Mouse (Mus musculus): ENCODE measurements around the gene Cetn4. TPM values are rescaled to one million over a fixed set of nuclear protein-coding genes. Genes with fewer than 3 reads are reported as not detected.

Gene Cetn4
- total and polyA plus RNA-seq, 3 experiments: 0.89 to 2.2 (median 1.4) TPM

GRCm38 (mm10) chr3:37282299-37282922 lies 30.1 kb downstream of the Cetn4 start:
- Histone ChIP-seq H3K4me1 (ENCODE audit: control insufficient read depth in 1 of 2, insufficient read depth in 2 of 2) (peaks cover 9 to 29% of the 10 kb centered on the region in 2 experiments), H3K4me2 (ENCODE audit: insufficient read depth, low read depth, poor library complexity, severe bottlenecking) (no peak overlapping the region), H3K27ac (ENCODE audit: insufficient read depth, low read depth) (no peak overlapping the region), H3K9ac (ENCODE audit: insufficient read depth, low read depth) (no peak overlapping the region), H3K36me3 (replicated peaks in 1 of 2; ENCODE audit: control insufficient read depth in 1 of 2, insufficient read depth in 1 of 2, low read length in 1 of 2) (no peaks in the 10 kb centered on the region), H3K27me3 (replicated peaks) (no peaks in the 10 kb centered on the region), H3K79me2 (replicated peaks; ENCODE audit: control insufficient read depth, extremely low read depth, insufficient read depth, poor library complexity, severe bottlenecking) (no peaks in the 10 kb centered on the region), H3K9me3 (replicated peaks; ENCODE audit: low read length) (no peaks in the 10 kb centered on the region), H3K4me3 (replicated peaks in 1 of 3; ENCODE audit: low read depth in 2 of 3, low read length in 2 of 3, poor library complexity in 1 of 3) (no peak overlapping the region)
- TF ChIP-seq MAFK (IDR thresholded peaks at IDR 0.05; ENCODE audit: insufficient replicate concordance, low read length): no peak
- TF ChIP-seq UBTF (IDR thresholded peaks at IDR 0.05; ENCODE audit: low read depth, low read length): no peak
- TF ChIP-seq BHLHE40 (IDR thresholded peaks at IDR 0.05; ENCODE audit: low read depth, low read length): no peak
- TF ChIP-seq ZMIZ1 (IDR thresholded peaks at IDR 0.05; ENCODE audit: low read depth, low read length): no peak
- TF ChIP-seq ZC3H11A (IDR thresholded peaks at IDR 0.05; ENCODE audit: low read depth, low read length): no peak
- no peak for TF ChIP-seq IRF4 (IDR thresholded peaks at IDR 0.05; ENCODE audit: low read depth, low read length)
- no peak for TF ChIP-seq GABPA (IDR thresholded peaks at IDR 0.05; ENCODE audit: insufficient replicate concordance, low read depth, low read length)
- no peak for TF ChIP-seq KAT2A (IDR thresholded peaks at IDR 0.05; ENCODE audit: insufficient replicate concordance, low read length)
- TF ChIP-seq EP300 (IDR thresholded peaks at IDR 0.05; ENCODE audit: low read length): no peak
- TF ChIP-seq PAX5 (IDR thresholded peaks at IDR 0.05; ENCODE audit: low read length): no peak
- dilution Hi-C loops (cut with MboI; ENCODE audit: extremely low pct_ligation_motif_present, extremely low pct_unique_long_range_greater_than_20kb, low sequenced_read_pairs): no loop called here
- DNase-seq (ENCODE audit: extremely low read depth): no peak
- in situ Hi-C loops (cut with MboI; ENCODE audit: low pct_ligation_motif_present, low pct_unique_long_range_greater_than_20kb, low sequenced_read_pairs): no loop called here

GRCm38 (mm10) chr3:37280871-37281270 lies 31.6 kb downstream of the Cetn4 start:
- in situ Hi-C loops (cut with MboI; ENCODE audit: low pct_ligation_motif_present, low pct_unique_long_range_greater_than_20kb, low sequenced_read_pairs): no loop called here
- no peaks in the 10 kb centered on the region for H3K36me3 ChIP-seq (replicated peaks in 1 of 2; ENCODE audit: control insufficient read depth in 1 of 2, insufficient read depth in 1 of 2, low read length in 1 of 2)
- dilution Hi-C loops (cut with MboI; ENCODE audit: extremely low pct_ligation_motif_present, extremely low pct_unique_long_range_greater_than_20kb, low sequenced_read_pairs): no loop called here
- no peak overlapping the region for H3K27ac ChIP-seq (ENCODE audit: insufficient read depth, low read depth)
- peak; percentile 52 for DNase-seq (ENCODE audit: extremely low read depth)
- no peaks in the 10 kb centered on the region for H3K27me3 ChIP-seq (replicated peaks)
- peak overlapping the region; percentile 24; the same call in 1 of the 2 replicates for H3K4me2 ChIP-seq (ENCODE audit: insufficient read depth, low read depth, poor library complexity, severe bottlenecking)
- no peak overlapping the region for H3K4me3 ChIP-seq (replicated peaks in 1 of 3; ENCODE audit: low read depth in 2 of 3, low read length in 2 of 3, poor library complexity in 1 of 3)
- H3K9me3 ChIP-seq (replicated peaks; ENCODE audit: low read length): no peaks in the 10 kb centered on the region
- no peak overlapping the region for H3K9ac ChIP-seq (ENCODE audit: insufficient read depth, low read depth)
- peaks cover 9 to 29% of the 10 kb centered on the region in 2 experiments for H3K4me1 ChIP-seq (ENCODE audit: control insufficient read depth in 1 of 2, insufficient read depth in 2 of 2)
- H3K79me2 ChIP-seq (replicated peaks; ENCODE audit: control insufficient read depth, extremely low read depth, insufficient read depth, poor library complexity, severe bottlenecking): no peaks in the 10 kb centered on the region
- TF ChIP-seq CHD2 (IDR thresholded peaks at IDR 0.05; ENCODE audit: low read length) (no peak), ELF1 (IDR thresholded peaks at IDR 0.05; ENCODE audit: low read depth, low read length) (peak; percentile 31; the same call in 1 of the 2 replicates), NELFE (IDR thresholded peaks at IDR 0.05; ENCODE audit: low read depth, low read length) (no peak), SIN3A (IDR thresholded peaks at IDR 0.05; ENCODE audit: low read length) (0 out of 2 replicates have a peak, but pooled peaks have one; percentile 42), CHD1 (IDR thresholded peaks at IDR 0.05; ENCODE audit: low read depth, low read length) (no peak), POLR2AphosphoS2 (IDR thresholded peaks at IDR 0.05; ENCODE audit: low read depth, low read length) (no peak), UBTF (IDR thresholded peaks at IDR 0.05; ENCODE audit: low read depth, low read length) (no peak), MXI1 (IDR thresholded peaks at IDR 0.05; ENCODE audit: low read depth, low read length) (0 out of 2 replicates have a peak, but pooled peaks have one; percentile 22), CTCF (conservative IDR thresholded peaks at IDR 0.05 in 1 of 2, IDR thresholded peaks at IDR 0.05 in 1 of 2; ENCODE audit: low read depth in 2 of 2, low read length in 2 of 2) (no peak), USF1 (IDR thresholded peaks at IDR 0.05; ENCODE audit: low read depth, low read length) (no peak), MAFK (IDR thresholded peaks at IDR 0.05; ENCODE audit: insufficient replicate concordance, low read length) (0 out of 2 replicates have a peak, but pooled peaks have one; percentile 12), BHLHE40 (IDR thresholded peaks at IDR 0.05; ENCODE audit: low read depth, low read length) (peak; percentile 78), ZKSCAN1 (IDR thresholded peaks at IDR 0.05; ENCODE audit: borderline replicate concordance, low read depth, low read length) (no peak), USF2 (conservative IDR thresholded peaks at IDR 0.05; ENCODE audit: low read depth, low read length) (no peak), RCOR1 (conservative IDR thresholded peaks at IDR 0.05; ENCODE audit: low read depth, low read length) (no peak), POLR2A (IDR thresholded peaks at IDR 0.05; ENCODE audit: low read depth, low read length) (no peak), MAX (IDR thresholded peaks at IDR 0.05; ENCODE audit: low read length) (peak; percentile 75), JUND (conservative IDR thresholded peaks at IDR 0.05; ENCODE audit: low read depth, low read length) (peak; percentile 47; the same call in 1 of the 2 replicates), KAT2A (IDR thresholded peaks at IDR 0.05; ENCODE audit: insufficient replicate concordance, low read length) (no peak), MYC (IDR thresholded peaks at IDR 0.05; ENCODE audit: low read depth, low read length) (peak; percentile 84), IRF4 (IDR thresholded peaks at IDR 0.05; ENCODE audit: low read depth, low read length) (peak; percentile 42; the same call in 1 of the 2 replicates), GABPA (IDR thresholded peaks at IDR 0.05; ENCODE audit: insufficient replicate concordance, low read depth, low read length) (no peak), HCFC1 (IDR thresholded peaks at IDR 0.05; ENCODE audit: low read depth, low read length) (no peak), JUN (IDR thresholded peaks at IDR 0.05; ENCODE audit: insufficient read depth, low read depth, low read length) (peak; percentile 48), RAD21 (IDR thresholded peaks at IDR 0.05; ENCODE audit: low read depth, low read length) (no peak), TBP (conservative IDR thresholded peaks at IDR 0.05; ENCODE audit: low read depth, low read length) (no peak), MEF2A (IDR thresholded peaks at IDR 0.05; ENCODE audit: borderline replicate concordance, low read depth, low read length) (no peak), ZC3H11A (IDR thresholded peaks at IDR 0.05; ENCODE audit: low read depth, low read length) (no peak), ZMIZ1 (IDR thresholded peaks at IDR 0.05; ENCODE audit: low read depth, low read length) (no peak)
